ENCODE assay signal across 17 mouse cellular contexts in the genomic region with DNA sequence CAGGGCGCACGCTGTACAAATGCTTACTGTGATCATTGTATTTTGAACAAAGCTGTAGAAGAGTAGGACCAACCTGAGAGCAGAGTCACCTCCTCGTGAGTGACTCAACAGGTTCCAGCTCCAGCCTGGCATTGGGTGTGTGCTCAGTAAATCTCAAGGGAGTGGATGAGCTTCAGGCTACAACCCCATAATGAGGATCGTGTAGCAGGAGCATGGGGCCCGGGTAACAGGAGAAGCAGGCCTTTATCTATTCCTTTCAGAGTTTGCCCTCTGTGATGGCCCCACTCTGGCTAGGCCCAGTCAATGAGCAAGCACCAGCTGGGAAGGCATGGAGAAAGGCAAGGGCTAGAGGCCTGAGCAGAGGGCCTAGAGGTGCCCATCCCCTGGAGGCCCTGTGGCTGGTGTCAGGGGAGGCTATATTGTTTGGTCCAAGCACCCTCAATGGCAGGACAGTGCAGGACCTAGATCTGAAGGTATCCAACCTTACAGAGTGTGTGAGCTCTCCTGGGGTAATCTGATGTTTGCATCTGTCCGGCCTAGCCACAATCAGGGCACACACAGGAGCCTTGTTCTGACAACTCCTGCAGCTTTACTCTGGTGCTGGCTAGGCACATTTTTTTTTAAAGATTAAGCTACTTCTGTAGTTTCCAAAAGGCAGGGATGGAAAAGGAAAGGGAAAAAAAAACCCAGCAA. TPM values are rescaled to one million over a fixed set of nuclear protein-coding genes. Genes with fewer than 3 reads are reported as not detected.
A peak's percentile ranks its signal among the peaks of the same experiment; 100 is the strongest.
DNase-seq lines count a peak whose midpoint lies in the region; ATAC-seq and TF ChIP-seq lines count a peak whose summit lies in the region.
"Had no signal": no experiment of that assay in that cellular context is flagged by ENCODE, and none has a peak within 500 bp of the region (broad histone marks: within the 10 kb centered on the region; RNA-seq: fewer than 3 reads in every experiment).

No protein-coding gene starts in this region.

- H3K9ac ChIP-seq in hindbrain, embryonic 16.5 days (ENCODE audit: low read depth, low read length), result 0 out of 2 replicates have a peak overlapping the region, but pooled peaks have one; percentile 4
- H3K9ac ChIP-seq in hindbrain, embryonic 11.5 days (ENCODE audit: low read depth, low read length), result no peak overlapping the region
- no peak overlapping the region for H3K9ac ChIP-seq in liver, embryonic 12.5 days
- no peak overlapping the region for H3K9ac ChIP-seq in midbrain, postnatal 0 days (replicated peaks; ENCODE audit: low read length, poor library complexity, severe bottlenecking)
- H3K9ac ChIP-seq: heart, embryonic 13.5 days had no signal

- H3K4me2 ChIP-seq in hindbrain, embryonic 16.5 days (ENCODE audit: low read length), result no peak overlapping the region
- no peak overlapping the region for H3K4me2 ChIP-seq in hindbrain, embryonic 11.5 days (replicated peaks; ENCODE audit: low read depth, low read length)
- H3K4me2 ChIP-seq in liver, embryonic 12.5 days, result peak overlapping the region; percentile 38
- H3K4me2 ChIP-seq in midbrain, postnatal 0 days (ENCODE audit: low read depth, low read length, poor library complexity, severe bottlenecking), result no peak overlapping the region
- H3K4me2 ChIP-seq: heart, embryonic 13.5 days had no signal

- no peak for ATAC-seq in hindbrain, embryonic 16.5 days
- no peak for ATAC-seq in hindbrain, embryonic 11.5 days (ENCODE audit: low FRiP score)
- ATAC-seq in liver, embryonic 12.5 days, result peak; percentile 90
- ATAC-seq in midbrain, postnatal 0 days (ENCODE audit: low FRiP score), result no peak

- no peak for TF ChIP-seq CTCF in midbrain, postnatal 0 days (IDR thresholded peaks at IDR 0.05)

- H3K9me3 ChIP-seq in hindbrain, embryonic 16.5 days (ENCODE audit: control insufficient read depth, low read length), result no peaks in the 10 kb centered on the region
- no peaks in the 10 kb centered on the region for H3K9me3 ChIP-seq in hindbrain, embryonic 11.5 days (ENCODE audit: control insufficient read depth, low read length)
- no peaks in the 10 kb centered on the region for H3K9me3 ChIP-seq in liver, embryonic 12.5 days (replicated peaks)
- H3K9me3 ChIP-seq in midbrain, postnatal 0 days (ENCODE audit: low read length), result no peaks in the 10 kb centered on the region
- H3K9me3 ChIP-seq: heart, embryonic 13.5 days had no signal

- H3K27me3 ChIP-seq in hindbrain, embryonic 16.5 days (replicated peaks; ENCODE audit: control insufficient read depth, insufficient read depth, low read length), result no peaks in the 10 kb centered on the region
- no peaks in the 10 kb centered on the region for H3K27me3 ChIP-seq in hindbrain, embryonic 11.5 days (ENCODE audit: control insufficient read depth, insufficient read depth, low read length)
- no peaks in the 10 kb centered on the region; the same call in 1 of the 2 replicates for H3K27me3 ChIP-seq in liver, embryonic 12.5 days (replicated peaks)
- H3K27me3 ChIP-seq in midbrain, postnatal 0 days (ENCODE audit: insufficient read depth, low read length), result no peaks in the 10 kb centered on the region
- H3K27me3 ChIP-seq: heart, embryonic 13.5 days had no signal

- no peak overlapping the region for H3K27ac ChIP-seq in hindbrain, embryonic 16.5 days (ENCODE audit: low read depth, low read length)
- no peak overlapping the region for H3K27ac ChIP-seq in hindbrain, embryonic 11.5 days (ENCODE audit: low read depth, low read length)
- no peak overlapping the region for H3K27ac ChIP-seq in liver, embryonic 12.5 days
- peak overlapping the region; percentile 55; the same call in 1 of the 2 replicates for H3K27ac ChIP-seq in midbrain, postnatal 0 days (ENCODE audit: low read depth, low read length)
- H3K27ac ChIP-seq: heart, embryonic 13.5 days had no signal

- no peaks in the 10 kb centered on the region for H3K4me1 ChIP-seq in hindbrain, embryonic 16.5 days (ENCODE audit: control insufficient read depth, insufficient read depth, low read depth, low read length)
- no peaks in the 10 kb centered on the region for H3K4me1 ChIP-seq in hindbrain, embryonic 11.5 days (replicated peaks; ENCODE audit: control insufficient read depth, insufficient read depth, low read length)
- H3K4me1 ChIP-seq in liver, embryonic 12.5 days, result peaks cover 29% of the 10 kb centered on the region
- H3K4me1 ChIP-seq in midbrain, postnatal 0 days (ENCODE audit: insufficient read depth, low read length), result peaks cover 8% of the 10 kb centered on the region; the same call in 1 of the 2 replicates

- H3K36me3 ChIP-seq in hindbrain, embryonic 16.5 days (ENCODE audit: control insufficient read depth, insufficient read depth, low read length), result no peaks in the 10 kb centered on the region
- H3K36me3 ChIP-seq in hindbrain, embryonic 11.5 days (ENCODE audit: control insufficient read depth, insufficient read depth, low read length), result no peaks in the 10 kb centered on the region
- no peaks in the 10 kb centered on the region for H3K36me3 ChIP-seq in liver, embryonic 12.5 days
- no peaks in the 10 kb centered on the region for H3K36me3 ChIP-seq in midbrain, postnatal 0 days (ENCODE audit: insufficient read depth, low read length)
- H3K36me3 ChIP-seq: heart, embryonic 13.5 days had no signal

- no peak overlapping the region for H3K4me3 ChIP-seq in hindbrain, embryonic 16.5 days (ENCODE audit: low read length)
- H3K4me3 ChIP-seq in hindbrain, embryonic 11.5 days (ENCODE audit: low read depth, low read length), result no peak overlapping the region
- no peak overlapping the region for H3K4me3 ChIP-seq in liver, embryonic 12.5 days
- no peak overlapping the region for H3K4me3 ChIP-seq in midbrain, postnatal 0 days (ENCODE audit: low read depth, low read length)
- H3K4me3 ChIP-seq: erythroblast, embryonic 14.5 days; heart, embryonic 13.5 days had no signal

- WGBS in hindbrain, embryonic 16.5 days, result 74% methylated on average over 6 of the region's 6 CpGs
- WGBS in hindbrain, embryonic 11.5 days, result 74% methylated on average over 6 of the region's 6 CpGs
- 46% methylated on average over 6 of the region's 6 CpGs for WGBS in liver, embryonic 12.5 days (ENCODE audit: insufficient replicate concordance)
- 61% methylated on average over 6 of the region's 6 CpGs for WGBS in midbrain, postnatal 0 days

- DNase-seq in hindbrain, embryonic 11.5 days (ENCODE audit: low spot score), result no peak
- peak; percentile 42 for DNase-seq in c-Kit-positive CD71-positive TER-119-positive erythroid progenitor cells, embryonic 14.5 days (ENCODE audit: low spot score)
- no peak for DNase-seq in midbrain, postnatal 0 days (ENCODE audit: low spot score)
- DNase-seq in cerebellum, adult 11 months, result no peak
- DNase-seq in right cerebral cortex, postnatal 14 days, result no peak
- DNase-seq: adrenal gland, adult 8-10 months; cerebellum, adult 9-11 months; gastrocnemius, postnatal 25 days; kidney, adult 11 months; kidney, postnatal 25 days had no signal

RNA-seq across cellular contexts. Expression of gene Tox2, which starts 58.6 kb away (rescaled TPM):
- polyA plus RNA-seq in hindbrain, embryonic 16.5 days (2015; fragmentation: Nextera tagmentation; extraction: Ambion mirVana), result 23.0 and 33.7 TPM in 2 replicates
- polyA plus RNA-seq in hindbrain, embryonic 11.5 days (2014; fragmentation: Nextera tagmentation; extraction: Ambion mirVana), result 15.6 and 17.5 TPM in 2 replicates
- 0.99 and 1.2 TPM in 2 replicates for polyA plus RNA-seq in liver, embryonic 12.5 days (2016; fragmentation: Nextera tagmentation; extraction: Ambion mirVana)
- total RNA-seq in midbrain, postnatal 0 days (2014; rRNA removed), result 7.6 and 14.3 TPM in 2 replicates
- polyA plus RNA-seq in midbrain, postnatal 0 days (2015; fragmentation: Nextera tagmentation; extraction: Ambion mirVana), result 57.0 and 64.7 TPM in 2 replicates
- total RNA-seq: hematopoietic stem cell, adult 5-6 weeks; megakaryocyte, adult 5-6 weeks; MEL had no signal
